Mouse (Mus musculus): ENCODE results near the gene Fbxl19. TPM values are rescaled to one million over a fixed set of nuclear protein-coding genes. Genes with fewer than 3 reads are reported as not detected.

Gene Fbxl19
- polyA plus RNA-seq, 1 experiment from 2014 or later = 3.4 TPM

DNA sequence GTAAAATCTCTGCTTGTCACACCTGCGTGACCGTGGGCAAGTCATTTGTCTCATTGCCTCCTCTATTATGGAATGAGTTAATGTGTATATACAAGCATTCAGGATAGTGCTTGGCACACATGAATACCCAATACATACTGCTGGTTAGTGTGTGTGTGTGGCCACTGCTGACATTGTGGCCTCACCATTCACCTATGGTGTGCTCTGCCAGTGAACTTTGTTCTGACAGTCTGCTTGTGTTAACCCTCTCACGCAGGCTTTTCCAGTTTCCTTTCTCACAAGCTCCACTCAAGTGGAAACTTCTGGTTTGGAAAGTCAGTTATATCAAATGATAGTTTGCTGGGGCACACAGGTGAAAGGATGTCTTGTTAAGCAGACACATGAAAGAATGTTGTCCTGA lies 33.3 kb upstream of the Fbxl19 start:
- no peak overlapping the region for H3K4me2 ChIP-seq
- no peak overlapping the region for H3K9ac ChIP-seq
- peaks cover 10% of the 10 kb centered on the region; the same call in 1 of the 2 replicates for H3K27me3 ChIP-seq (replicated peaks)
- peaks cover 29% of the 10 kb centered on the region for H3K4me1 ChIP-seq (replicated peaks)
- no peak overlapping the region for H3K4me3 ChIP-seq
- no peak for ATAC-seq (ENCODE audit: insufficient number of reproducible peaks, low FRiP score)
- H3K9me3 ChIP-seq (replicated peaks) = no peaks in the 10 kb centered on the region
- WGBS = 86% methylated on average over 3 of the region's 3 CpGs
- no peak overlapping the region for H3K27ac ChIP-seq (ENCODE audit: poor library complexity, severe bottlenecking)
- H3K36me3 ChIP-seq = peaks cover 6% of the 10 kb centered on the region

- H3K36me3 ChIP-seq = peaks cover 1% of the 10 kb centered on the region
- no peaks in the 10 kb centered on the region for H3K9me3 ChIP-seq (replicated peaks)
- no peak overlapping the region for H3K9ac ChIP-seq
- H3K4me2 ChIP-seq = no peak overlapping the region
- no peak for ATAC-seq (ENCODE audit: insufficient number of reproducible peaks, low FRiP score)
- WGBS = 75% methylated on average over 3 of the region's 3 CpGs
- no peak overlapping the region for H3K4me3 ChIP-seq
- peaks cover 29% of the 10 kb centered on the region for H3K4me1 ChIP-seq (replicated peaks)
- peaks cover 14% of the 10 kb centered on the region; the same call in 1 of the 2 replicates for H3K27me3 ChIP-seq (replicated peaks)
- H3K27ac ChIP-seq (ENCODE audit: poor library complexity, severe bottlenecking) = no peak overlapping the region
Observed at GRCm38 (mm10) chr7:127711456-127711855, 32.9 kb upstream of the Fbxl19 start.

DNA sequence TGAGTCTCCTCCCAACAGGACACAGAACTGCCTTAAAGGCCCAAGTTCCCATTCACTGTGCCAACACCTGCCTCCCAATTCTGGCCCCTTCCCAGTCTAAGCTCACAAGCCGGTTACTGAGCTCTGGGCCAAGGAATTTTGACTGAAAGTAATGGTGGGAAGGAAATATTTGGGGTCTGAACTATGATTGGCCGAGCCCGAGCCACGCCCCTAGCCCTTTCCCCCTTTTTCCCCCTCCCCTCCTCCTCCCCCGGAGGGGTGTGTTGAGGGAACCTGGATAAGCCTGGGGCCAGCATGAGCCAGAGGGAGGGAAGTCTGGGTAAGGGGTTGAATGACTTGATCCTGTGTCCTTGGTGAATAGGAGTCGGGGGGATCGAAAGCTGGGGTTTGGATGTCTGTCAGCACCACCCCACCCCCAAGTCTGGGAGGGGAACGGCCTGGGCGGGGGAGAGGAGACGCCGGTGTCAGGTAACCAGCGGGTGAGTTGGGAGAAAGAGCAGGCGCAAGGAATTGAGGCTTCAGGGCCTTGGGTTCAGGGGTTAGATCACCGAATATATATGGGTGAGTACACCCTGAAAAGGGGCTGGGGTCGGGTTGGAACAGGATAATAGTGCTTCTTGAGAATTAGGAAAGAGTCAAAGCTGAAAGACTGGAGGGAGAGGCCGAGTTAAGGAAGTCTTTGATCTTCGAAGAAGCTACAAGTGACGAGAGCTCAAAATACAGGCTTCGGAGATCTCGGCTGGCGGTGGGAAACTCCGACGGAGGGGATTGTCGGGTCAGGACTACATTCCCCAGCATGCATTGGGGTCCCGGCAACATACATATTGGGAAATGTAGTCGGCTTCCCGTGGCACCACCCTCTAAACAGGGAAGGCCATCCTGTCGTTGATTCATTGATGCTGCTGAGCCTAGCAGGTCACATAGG lies 31.6 kb upstream of the Fbxl19 start, which contains the start of gene Ctf1:
TSS of gene Ctf1 (plus strand) at position 276 of the 925 bp plus-strand sequence.
- H3K9me3 ChIP-seq (replicated peaks) = no peaks in the 10 kb centered on the region
- ATAC-seq (ENCODE audit: insufficient number of reproducible peaks, low FRiP score) = peak; percentile 39; the same call in 1 of the 2 replicates
- H3K36me3 ChIP-seq = no peaks in the 10 kb centered on the region
- H3K9ac ChIP-seq = peak within 1 kb of the TSS; percentile 50
- WGBS = 2% methylated on average over 28 of the region's 28 CpGs
- H3K27me3 ChIP-seq (replicated peaks) = peaks cover 22% of the 10 kb centered on the region; the same call in 1 of the 2 replicates
- peak within 1 kb of the TSS; percentile 40 for H3K4me3 ChIP-seq
- H3K27ac ChIP-seq (ENCODE audit: poor library complexity, severe bottlenecking) = peak within 1 kb of the TSS; percentile 55
- peak within 1 kb of the TSS; percentile 64 for H3K4me2 ChIP-seq
- peaks cover 26% of the 10 kb centered on the region for H3K4me1 ChIP-seq (replicated peaks)

DNA sequence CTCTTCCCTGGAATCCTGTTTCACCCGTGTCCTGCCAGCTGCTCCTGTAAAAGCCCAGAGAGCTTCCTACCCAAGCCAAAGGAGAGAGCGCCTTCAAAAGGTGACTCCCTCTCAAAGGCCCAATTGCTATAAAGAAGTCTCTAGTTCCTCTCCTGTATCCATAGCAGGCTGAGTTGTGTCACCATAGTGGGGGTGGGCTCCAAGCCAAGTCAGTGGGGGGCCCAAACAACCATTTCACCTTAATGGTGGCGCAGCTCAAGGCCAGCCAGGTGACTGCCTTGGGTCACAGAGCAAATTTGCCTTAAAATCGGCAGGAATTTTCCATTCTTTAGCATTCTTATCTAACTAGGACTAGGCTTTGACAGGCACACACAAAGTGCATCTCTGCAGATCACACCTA lies 29.5 kb upstream of the Fbxl19 start:
- Histone ChIP-seq H3K4me1 (replicated peaks) (peaks cover 17% of the 10 kb centered on the region), H3K36me3 (no peaks in the 10 kb centered on the region), H3K27ac (ENCODE audit: poor library complexity, severe bottlenecking) (no peak overlapping the region), H3K9ac (no peak overlapping the region), H3K4me3 (no peak overlapping the region), H3K27me3 (replicated peaks) (peaks cover 22% of the 10 kb centered on the region; the same call in 1 of the 2 replicates), H3K4me2 (no peak overlapping the region), H3K9me3 (replicated peaks) (no peaks in the 10 kb centered on the region)
- WGBS = 80% methylated on average over 4 of the region's 4 CpGs
- ATAC-seq (ENCODE audit: insufficient number of reproducible peaks, low FRiP score) = no peak

DNA sequence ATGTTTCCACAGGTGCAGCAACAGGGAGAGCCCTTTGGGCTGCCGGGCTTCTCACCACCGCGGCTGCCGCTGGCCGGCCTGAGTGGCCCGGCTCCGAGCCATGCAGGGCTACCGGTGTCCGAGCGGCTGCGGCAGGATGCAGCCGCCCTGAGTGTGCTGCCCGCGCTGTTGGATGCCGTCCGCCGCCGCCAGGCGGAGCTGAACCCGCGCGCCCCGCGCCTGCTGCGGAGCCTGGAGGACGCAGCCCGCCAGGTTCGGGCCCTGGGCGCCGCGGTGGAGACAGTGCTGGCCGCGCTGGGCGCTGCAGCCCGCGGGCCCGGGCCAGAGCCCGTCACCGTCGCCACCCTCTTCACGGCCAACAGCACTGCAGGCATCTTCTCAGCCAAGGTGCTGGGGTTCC lies 27.4 kb upstream of the Fbxl19 start:
- peaks cover 22% of the 10 kb centered on the region; the same call in 1 of the 2 replicates for H3K27me3 ChIP-seq (replicated peaks)
- no peaks in the 10 kb centered on the region for H3K36me3 ChIP-seq
- H3K9ac ChIP-seq = peak overlapping the region; percentile 68
- no peaks in the 10 kb centered on the region for H3K9me3 ChIP-seq (replicated peaks)
- peak; percentile 73 for ATAC-seq (ENCODE audit: insufficient number of reproducible peaks, low FRiP score)
- peak overlapping the region; percentile 38 for H3K4me3 ChIP-seq
- 2% methylated on average over 40 of the region's 41 CpGs for WGBS
- no peak overlapping the region for H3K27ac ChIP-seq (ENCODE audit: poor library complexity, severe bottlenecking)
- peaks cover 15% of the 10 kb centered on the region for H3K4me1 ChIP-seq (replicated peaks)
- peak overlapping the region; percentile 73 for H3K4me2 ChIP-seq

GRCm38 (mm10) chr7:127718339-127718738 lies 26.0 kb upstream of the Fbxl19 start:
- Histone ChIP-seq H3K9me3 (replicated peaks) (no peaks in the 10 kb centered on the region), H3K36me3 (no peaks in the 10 kb centered on the region), H3K9ac (no peak overlapping the region), H3K4me3 (no peak overlapping the region), H3K27me3 (replicated peaks) (peaks cover 22% of the 10 kb centered on the region; the same call in 1 of the 2 replicates), H3K4me2 (no peak overlapping the region), H3K4me1 (replicated peaks) (peaks cover 6% of the 10 kb centered on the region), H3K27ac (ENCODE audit: poor library complexity, severe bottlenecking) (no peak overlapping the region)
- 80% methylated on average over 6 of the region's 6 CpGs for WGBS
- ATAC-seq (ENCODE audit: insufficient number of reproducible peaks, low FRiP score) = no peak

DNA sequence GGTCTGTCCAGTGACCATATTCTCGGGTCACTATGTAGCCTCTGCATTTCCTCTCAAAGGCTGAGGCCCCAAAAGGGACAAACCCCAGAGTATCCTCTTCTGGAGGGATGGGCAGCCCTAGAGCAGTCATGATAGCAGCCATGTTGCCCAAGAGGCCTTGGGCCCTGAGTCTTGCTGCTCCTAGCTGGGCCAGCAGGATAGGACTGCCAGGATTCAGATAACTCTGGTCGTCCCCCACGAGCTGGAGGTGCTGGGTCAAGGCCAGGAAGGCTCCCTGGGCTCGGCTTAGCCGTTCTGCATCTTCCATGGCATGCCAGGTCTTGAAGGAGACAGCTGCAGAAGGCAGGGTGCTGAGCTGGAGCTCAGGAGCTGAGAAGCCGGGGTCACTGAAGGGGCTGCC lies 25.1 kb upstream of the Fbxl19 start:
- Histone ChIP-seq H3K9ac (no peak overlapping the region), H3K36me3 (no peaks in the 10 kb centered on the region), H3K4me1 (replicated peaks) (peaks cover 6% of the 10 kb centered on the region), H3K4me2 (no peak overlapping the region), H3K9me3 (replicated peaks) (no peaks in the 10 kb centered on the region), H3K4me3 (no peak overlapping the region), H3K27me3 (replicated peaks) (peaks cover 25% of the 10 kb centered on the region; the same call in 1 of the 2 replicates), H3K27ac (ENCODE audit: poor library complexity, severe bottlenecking) (no peak overlapping the region)
- no peak for ATAC-seq (ENCODE audit: insufficient number of reproducible peaks, low FRiP score)
- 85% methylated on average over 6 of the region's 6 CpGs for WGBS

- 68% methylated on average over 2 of the region's 2 CpGs for WGBS
- no peak overlapping the region for H3K27ac ChIP-seq (ENCODE audit: poor library complexity, severe bottlenecking)
- ATAC-seq (ENCODE audit: insufficient number of reproducible peaks, low FRiP score) = no peak
Observed at GRCm38 (mm10) chr7:127725490-127725889, 18.9 kb upstream of the Fbxl19 start.

DNA sequence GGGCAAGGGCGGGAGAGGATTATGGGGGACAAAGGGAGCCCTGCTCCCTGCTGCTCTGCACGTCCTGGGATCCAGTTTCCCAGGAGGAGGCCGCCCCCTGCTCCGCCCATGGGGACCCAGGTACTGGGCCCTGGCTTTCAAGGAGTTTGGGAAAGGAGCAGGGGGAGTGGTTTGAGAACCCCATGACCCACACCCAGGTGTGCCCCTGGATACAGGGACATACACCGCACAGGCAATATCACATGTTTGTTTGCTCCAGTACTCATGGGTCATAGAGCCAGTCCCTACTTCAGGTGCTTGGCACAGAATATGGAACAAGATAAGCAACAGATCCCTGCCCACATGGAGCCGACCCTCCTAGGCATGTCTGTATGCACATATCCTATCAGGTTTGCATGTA lies 18.4 kb upstream of the Fbxl19 start:
- no peak overlapping the region for H3K9ac ChIP-seq
- WGBS = 44% methylated on average over 6 of the region's 6 CpGs
- H3K4me3 ChIP-seq = no peak overlapping the region
- peaks cover 29% of the 10 kb centered on the region for H3K27me3 ChIP-seq (replicated peaks)
- H3K9me3 ChIP-seq (replicated peaks) = no peaks in the 10 kb centered on the region
- no peak for ATAC-seq (ENCODE audit: insufficient number of reproducible peaks, low FRiP score)
- no peak overlapping the region for H3K27ac ChIP-seq (ENCODE audit: poor library complexity, severe bottlenecking)
- H3K36me3 ChIP-seq = no peaks in the 10 kb centered on the region
- no peak overlapping the region for H3K4me2 ChIP-seq
- H3K4me1 ChIP-seq (replicated peaks) = no peaks in the 10 kb centered on the region

More at GRCm38 (mm10) chr7:127725490-127725889, 18.9 kb upstream of the Fbxl19 start:
- Histone ChIP-seq H3K36me3 (no peaks in the 10 kb centered on the region), H3K4me2 (no peak overlapping the region), H3K9me3 (replicated peaks) (no peaks in the 10 kb centered on the region), H3K4me1 (replicated peaks) (no peaks in the 10 kb centered on the region), H3K9ac (no peak overlapping the region), H3K4me3 (no peak overlapping the region), H3K27me3 (replicated peaks) (peaks cover 29% of the 10 kb centered on the region)

DNA sequence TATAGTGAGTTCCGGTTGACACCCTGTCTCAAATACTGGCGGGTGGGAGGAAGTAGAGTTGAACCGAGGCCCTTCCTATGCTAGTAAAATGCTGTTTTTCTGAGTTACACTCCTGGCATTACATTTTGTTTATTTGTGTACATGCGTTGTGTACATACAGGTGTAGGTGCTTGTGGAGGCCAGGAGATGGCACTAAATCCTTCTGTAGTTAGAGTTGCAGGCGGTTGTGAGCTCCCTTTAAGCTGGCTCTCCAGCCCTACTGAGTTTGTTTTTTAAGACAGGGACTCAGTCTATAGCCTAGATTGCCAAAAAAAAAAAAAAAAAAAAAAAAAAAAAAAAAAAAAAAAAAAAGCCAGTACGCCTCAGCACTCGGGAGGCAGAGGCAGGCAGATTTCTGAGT lies 16.4 kb upstream of the Fbxl19 start:
- no peaks in the 10 kb centered on the region for H3K36me3 ChIP-seq
- no peak overlapping the region for H3K27ac ChIP-seq (ENCODE audit: poor library complexity, severe bottlenecking)
- ATAC-seq (ENCODE audit: insufficient number of reproducible peaks, low FRiP score) = no peak
- H3K9ac ChIP-seq = no peak overlapping the region
- H3K4me1 ChIP-seq (replicated peaks) = no peaks in the 10 kb centered on the region
- peaks cover 29% of the 10 kb centered on the region for H3K27me3 ChIP-seq (replicated peaks)
- WGBS = 77% methylated on average over 7 of the region's 7 CpGs
- H3K9me3 ChIP-seq (replicated peaks) = peaks cover 5% of the 10 kb centered on the region; the same call in 1 of the 2 replicates
- no peak overlapping the region for H3K4me2 ChIP-seq
- no peak overlapping the region for H3K4me3 ChIP-seq

GRCm38 (mm10) chr7:127730170-127730569 lies 14.2 kb upstream of the Fbxl19 start:
- Histone ChIP-seq H3K27me3 (replicated peaks) (peaks cover 22% of the 10 kb centered on the region), H3K4me2 (no peak overlapping the region), H3K9ac (no peak overlapping the region), H3K27ac (ENCODE audit: poor library complexity, severe bottlenecking) (no peak overlapping the region), H3K4me3 (no peak overlapping the region), H3K4me1 (replicated peaks) (no peaks in the 10 kb centered on the region), H3K36me3 (no peaks in the 10 kb centered on the region), H3K9me3 (replicated peaks) (peaks cover 5% of the 10 kb centered on the region; the same call in 1 of the 2 replicates)
- no peak for ATAC-seq (ENCODE audit: insufficient number of reproducible peaks, low FRiP score)
- 52% methylated on average over 4 of the region's 4 CpGs for WGBS
